Mouse (Mus musculus) hindbrain, embryonic 14.5 days (tissue): Measurements from ENCODE around the gene Abcc4. TPM values are rescaled to one million over a fixed set of nuclear protein-coding genes. Genes with fewer than 3 reads are reported as not detected.
"Not testable (repeated sequence)": the region's sequence is repeated elsewhere in the genome, so short reads cannot be mapped to it uniquely, and the experiment has no call there.

Source experiments
- ATAC-seq: fragments of 200-750 bp; cut with Nextera tagmentation; 2 replicates; pipeline ENCODE4 v1.8.0; 2017; ENCODE audit warnings: moderate number of reproducible peaks, mild to moderate bottlenecking, moderate TSS enrichment, moderate library complexity; ENCODE audit not compliant: low FRiP score
- DNase-seq: peaks from one replicate; pipeline ENCODE4 v3.0.0-alpha.2; 2015; ENCODE audit warnings: low spot score
- H3K27ac ChIP-seq: fragments of 300-500 bp; sonication (generic); 2 replicates; pipeline ENCODE4 v1.5.1; 2014; ENCODE audit warnings: mild to moderate bottlenecking, moderate library complexity
- H3K27me3 ChIP-seq: fragments of 300-500 bp; sonication (generic); 2 replicates; pipeline ENCODE4 v1.6.1; 2014; ENCODE audit warnings: mild to moderate bottlenecking, low read length, mixed read lengths; ENCODE audit not compliant: control insufficient read depth, insufficient read depth
- H3K36me3 ChIP-seq: fragments of 300-500 bp; sonication (generic); replicated peaks from 2 replicates; pipeline ENCODE4 v1.6.1; 2014; ENCODE audit not compliant: control insufficient read depth, insufficient read depth
- H3K4me1 ChIP-seq: fragments of 300-500 bp; sonication (generic); replicated peaks from 2 replicates; pipeline ENCODE4 v1.6.1; 2014; ENCODE audit warnings: antibody characterized with exemption, low read length, mixed read lengths; ENCODE audit not compliant: control insufficient read depth, insufficient read depth
- H3K4me2 ChIP-seq: fragments of 300-500 bp; sonication (generic); replicated peaks from 2 replicates; pipeline ENCODE4 v1.6.1; 2014; ENCODE audit warnings: mild to moderate bottlenecking, moderate library complexity
- H3K4me3 ChIP-seq: fragments of 300-500 bp; sonication (generic); replicated peaks from 2 replicates; pipeline ENCODE4 v1.5.1; 2014; ENCODE audit warnings: mild to moderate bottlenecking, low read length
- H3K9ac ChIP-seq: fragments of 300-500 bp; sonication (generic); 2 replicates; pipeline ENCODE4 v1.6.1; 2014
- H3K9me3 ChIP-seq: fragments of 300-500 bp; sonication (generic); 2 replicates; pipeline ENCODE4 v1.6.1; 2016; ENCODE audit warnings: low read length; ENCODE audit not compliant: control insufficient read depth
- WGBS: fragments of 180-500 bp; shearing (Covaris S2); extraction: QIAGEN DNeasy Blood & Tissue Kit; methylation state at CpG from one replicate; pipeline ENCODE4 v1.1.7; 2014; 5-methylcytosine and 5-hydroxymethylcytosine counted together
- polyA plus RNA-seq: library from polyadenylated mRNA; unstranded; fragments of >200 nt; fragmentation: Nextera tagmentation; extraction: Ambion mirVana; gene quantifications from 2 replicates; pipeline ENCODE4 v1.2.1, GENCODE M21; 2014

Abcc4 gene
- polyA plus RNA-seq, 1 experiment from 2014 or later, result 2.6 TPM

DNA sequence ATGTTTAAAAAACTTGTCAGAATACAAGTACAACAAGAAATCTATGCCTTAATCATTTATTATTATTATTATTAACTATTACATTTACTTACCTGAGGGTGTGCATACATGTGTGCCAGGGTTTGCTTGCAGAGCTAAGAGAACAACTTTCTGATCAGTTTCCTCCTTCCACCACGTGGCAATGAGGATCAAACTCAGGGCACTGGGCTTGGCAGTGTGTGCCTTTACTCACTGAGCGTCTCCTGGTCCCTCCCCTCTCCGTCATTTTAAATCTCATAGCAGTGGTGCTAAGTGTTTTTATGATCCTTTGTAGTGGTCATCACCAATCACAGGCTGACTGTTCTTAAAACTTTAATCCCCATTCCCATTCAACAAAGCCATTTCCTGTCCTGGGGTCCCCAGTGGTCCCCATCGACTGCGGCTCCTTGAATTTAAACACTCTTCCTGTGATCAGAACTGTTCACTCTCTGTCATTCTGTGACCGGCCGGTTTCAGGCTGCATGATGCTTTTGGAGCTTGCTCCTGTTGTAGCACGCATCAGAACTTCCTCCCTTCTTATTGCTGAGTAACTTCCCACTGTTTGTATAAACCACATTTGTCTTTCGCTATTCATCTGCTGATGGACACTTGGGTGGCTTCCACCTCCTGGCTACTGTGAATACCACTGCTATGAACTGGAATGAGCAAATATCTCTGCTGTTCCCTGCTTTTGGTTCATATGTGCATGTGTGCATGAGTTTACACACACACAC, 191.6 kb downstream of the Abcc4 start:
- no peak for ATAC-seq

GRCm38 (mm10) chr14:118511715-118512114, 194.3 kb downstream of the Abcc4 start:
- WGBS, result 93% methylated on average over 6 of the region's 6 CpGs
- DNase-seq, H3K27me3 ChIP-seq, H3K4me1 ChIP-seq, H3K4me2 ChIP-seq, ATAC-seq, H3K27ac ChIP-seq, H3K36me3 ChIP-seq, H3K9ac ChIP-seq, H3K4me3 ChIP-seq, H3K9me3 ChIP-seq: not testable (repeated sequence)

More for the DNA sequence above, 191.6 kb downstream of the Abcc4 start:
- Histone ChIP-seq H3K9ac (no peak overlapping the region), H3K9me3 (no peaks in the 10 kb centered on the region), H3K27ac (no peak overlapping the region), H3K27me3 (no peaks in the 10 kb centered on the region), H3K4me1 (no peaks in the 10 kb centered on the region), H3K4me2 (no peak overlapping the region), H3K4me3 (no peak overlapping the region), H3K36me3 (no peaks in the 10 kb centered on the region)
- 76% methylated on average over 9 of the region's 9 CpGs for WGBS
- DNase-seq, result no peak

- no peak overlapping the region for H3K4me3 ChIP-seq
- H3K9me3 ChIP-seq, result no peaks in the 10 kb centered on the region
- peaks cover 3% of the 10 kb centered on the region; the same call in 1 of the 2 replicates for H3K4me1 ChIP-seq
- DNase-seq (no peak), ATAC-seq (no peak)
- H3K27ac ChIP-seq, result no peak overlapping the region
- no peaks in the 10 kb centered on the region for H3K36me3 ChIP-seq
- H3K9ac ChIP-seq, result no peak overlapping the region
- H3K4me2 ChIP-seq, result no peak overlapping the region
- H3K27me3 ChIP-seq, result no peaks in the 10 kb centered on the region
- 51% methylated on average over 2 of the region's 2 CpGs for WGBS
These were observed 195.2 kb downstream of the Abcc4 start for GRCm38 (mm10) chr14:118510793-118511192.

DNA sequence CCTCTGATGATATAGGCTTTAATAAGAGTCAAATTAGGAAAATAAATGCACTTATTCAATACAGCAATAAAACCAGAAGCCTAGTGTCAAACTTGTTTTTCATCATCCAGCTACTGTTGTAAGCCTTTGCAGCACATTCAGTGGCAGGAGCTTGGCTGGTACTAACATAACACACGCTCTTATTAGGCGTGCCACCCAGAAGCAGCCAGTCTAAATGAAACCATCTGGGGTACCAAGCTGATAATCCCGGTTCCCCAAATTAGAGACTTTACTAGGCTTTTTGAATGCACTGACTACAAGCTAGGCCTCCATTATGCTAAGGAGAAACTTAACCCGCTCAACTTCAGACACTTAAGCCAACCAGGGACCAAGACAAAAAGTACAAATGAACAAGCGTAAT, 195.8 kb downstream of the Abcc4 start:
- no peaks in the 10 kb centered on the region for H3K27me3 ChIP-seq
- H3K4me1 ChIP-seq, result peaks cover 3% of the 10 kb centered on the region; the same call in 1 of the 2 replicates
- DNase-seq (no peak), ATAC-seq (no peak)
- no peak overlapping the region for H3K27ac ChIP-seq
- no peak overlapping the region for H3K9ac ChIP-seq
- no peak overlapping the region for H3K4me3 ChIP-seq
- no peak overlapping the region for H3K4me2 ChIP-seq
- H3K9me3 ChIP-seq, result no peaks in the 10 kb centered on the region
- 86% methylated on average over 5 of the region's 5 CpGs for WGBS
- no peaks in the 10 kb centered on the region for H3K36me3 ChIP-seq

- Histone ChIP-seq H3K4me1 (peaks cover 3% of the 10 kb centered on the region; the same call in 1 of the 2 replicates), H3K27ac (no peak overlapping the region), H3K4me2 (no peak overlapping the region), H3K9ac (no peak overlapping the region), H3K9me3 (no peaks in the 10 kb centered on the region), H3K4me3 (no peak overlapping the region), H3K36me3 (no peaks in the 10 kb centered on the region), H3K27me3 (no peaks in the 10 kb centered on the region)
- DNase-seq, result no peak
- ATAC-seq, result no peak
- 91% methylated on average over 14 of the region's 14 CpGs for WGBS
These were observed 198.2 kb downstream of the Abcc4 start for GRCm38 (mm10) chr14:118507829-118508228.

GRCm38 (mm10) chr14:118506591-118507146, 199.3 kb downstream of the Abcc4 start:
- ATAC-seq, result peak; percentile 34; the same call in 1 of the 2 replicates
- peak overlapping the region; percentile 1 for H3K4me2 ChIP-seq

GRCm38 (mm10) chr14:118496767-118497166, 209.3 kb downstream of the Abcc4 start:
- Histone ChIP-seq H3K4me1 (no peaks in the 10 kb centered on the region), H3K36me3 (no peaks in the 10 kb centered on the region), H3K9me3 (no peaks in the 10 kb centered on the region), H3K27ac (no peak overlapping the region), H3K9ac (no peak overlapping the region), H3K4me3 (no peak overlapping the region), H3K27me3 (no peaks in the 10 kb centered on the region), H3K4me2 (no peak overlapping the region)
- WGBS, result 63% methylated on average over 2 of the region's 2 CpGs
- DNase-seq (no peak), ATAC-seq (no peak)

More at GRCm38 (mm10) chr14:118506591-118507146, 199.3 kb downstream of the Abcc4 start:
- Histone ChIP-seq H3K27ac (no peak overlapping the region), H3K9me3 (no peaks in the 10 kb centered on the region), H3K9ac (no peak overlapping the region), H3K4me3 (no peak overlapping the region), H3K27me3 (no peaks in the 10 kb centered on the region), H3K36me3 (no peaks in the 10 kb centered on the region), H3K4me1 (peaks cover 3% of the 10 kb centered on the region; the same call in 1 of the 2 replicates)
- DNase-seq, result no peak
- 43% methylated on average over 14 of the region's 14 CpGs for WGBS

DNA sequence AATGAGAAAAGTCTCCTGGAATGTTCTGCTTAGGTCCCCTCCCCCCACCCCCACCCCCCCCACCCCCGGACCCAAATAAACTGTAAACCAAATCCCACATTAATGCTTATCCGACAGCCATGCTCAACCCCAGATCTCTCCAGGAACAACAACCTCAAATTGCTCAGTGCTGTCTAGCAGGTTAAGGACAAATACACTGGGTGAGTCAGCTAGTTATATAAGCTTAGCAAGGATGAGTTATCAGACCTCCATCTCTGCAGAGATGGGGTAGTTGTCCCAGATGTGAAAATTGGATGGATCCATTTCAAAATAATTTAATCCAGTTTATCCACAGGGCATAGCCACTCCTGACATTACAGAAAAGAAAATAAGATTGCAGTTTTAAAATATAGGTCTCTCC, 210.6 kb downstream of the Abcc4 start:
- H3K27me3 ChIP-seq, result no peaks in the 10 kb centered on the region
- 83% methylated on average over 2 of the region's 2 CpGs for WGBS
- H3K27ac ChIP-seq, result no peak overlapping the region
- no peak for ATAC-seq
- H3K4me2 ChIP-seq, result no peak overlapping the region
- no peak overlapping the region for H3K4me3 ChIP-seq
- no peak for DNase-seq
- no peaks in the 10 kb centered on the region for H3K36me3 ChIP-seq
- no peaks in the 10 kb centered on the region for H3K9me3 ChIP-seq
- no peaks in the 10 kb centered on the region; the same call in 1 of the 2 replicates for H3K4me1 ChIP-seq
- no peak overlapping the region for H3K9ac ChIP-seq

DNA sequence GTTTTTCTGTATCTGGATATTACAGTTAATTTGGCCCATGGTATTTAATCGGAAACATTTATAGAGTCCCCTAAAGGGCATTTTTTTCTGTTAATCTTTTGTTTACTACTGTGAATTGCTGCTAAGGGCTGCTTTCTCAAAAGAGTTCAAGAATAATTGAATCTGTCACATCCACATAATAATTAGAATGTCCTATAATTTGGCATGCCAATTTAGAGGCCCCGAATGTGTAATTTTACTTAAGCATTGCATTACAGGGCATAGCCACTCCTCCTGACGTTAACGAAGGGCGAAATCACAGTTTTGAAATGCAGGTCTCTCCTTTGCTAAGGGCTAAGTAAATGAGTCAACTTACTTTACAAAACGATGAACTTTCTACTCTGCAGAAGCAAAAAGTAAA, 214.3 kb downstream of the Abcc4 start:
- Histone ChIP-seq H3K36me3 (no peaks in the 10 kb centered on the region), H3K4me2 (no peak overlapping the region), H3K9ac (no peak overlapping the region), H3K4me3 (no peak overlapping the region), H3K27ac (no peak overlapping the region), H3K27me3 (no peaks in the 10 kb centered on the region), H3K9me3 (no peaks in the 10 kb centered on the region), H3K4me1 (no peaks in the 10 kb centered on the region; the same call in 1 of the 2 replicates)
- 67% methylated on average over 6 of the region's 6 CpGs for WGBS
- DNase-seq (no peak), ATAC-seq (no peak)
